Mouse (Mus musculus): ENCODE measurements around the gene Hoxd1. TPM values are rescaled to one million over a fixed set of nuclear protein-coding genes. Genes with fewer than 3 reads are reported as not detected.

Gene Hoxd1
- polyA plus RNA-seq, 1 experiment: not detected

- H3K4me1 ChIP-seq: peaks cover 19% of the 10 kb centered on the region
- H3K27me3 ChIP-seq (replicated peaks): peaks cover 96% of the 10 kb centered on the region
- no peaks in the 10 kb centered on the region for H3K36me3 ChIP-seq (replicated peaks; ENCODE audit: low read length)
- no peak for TF ChIP-seq FLI1 (IDR thresholded peaks at IDR 0.05; ENCODE audit: low read length)
- TF ChIP-seq GATA1 (IDR thresholded peaks at IDR 0.05; ENCODE audit: borderline replicate concordance, low read length): no peak
- H3K4me3 ChIP-seq (replicated peaks): no peak overlapping the region
- H3K9me3 ChIP-seq: peaks cover 16% of the 10 kb centered on the region
Observed at GRCm38 (mm10) chr2:74746298-74746921, 16.4 kb upstream of the Hoxd1 start.

- TF ChIP-seq GATA1 (IDR thresholded peaks at IDR 0.05; ENCODE audit: borderline replicate concordance, low read length): no peak
- TF ChIP-seq FLI1 (IDR thresholded peaks at IDR 0.05; ENCODE audit: low read length): no peak
- peaks cover 22% of the 10 kb centered on the region for H3K9me3 ChIP-seq
- peaks cover 19% of the 10 kb centered on the region for H3K4me1 ChIP-seq
- no peak overlapping the region for H3K4me3 ChIP-seq (replicated peaks)
- H3K27me3 ChIP-seq (replicated peaks): peaks cover 96% of the 10 kb centered on the region
- no peaks in the 10 kb centered on the region for H3K36me3 ChIP-seq (replicated peaks; ENCODE audit: low read length)
Observed at GRCm38 (mm10) chr2:74747006-74747405, 15.8 kb upstream of the Hoxd1 start.

GRCm38 (mm10) chr2:74747661-74748141 lies 15.1 kb upstream of the Hoxd1 start:
- H3K27me3 ChIP-seq (replicated peaks): peaks cover 97% of the 10 kb centered on the region
- H3K4me3 ChIP-seq (replicated peaks): no peak overlapping the region
- TF ChIP-seq FLI1 (IDR thresholded peaks at IDR 0.05; ENCODE audit: low read length) (no peak), GATA1 (IDR thresholded peaks at IDR 0.05; ENCODE audit: borderline replicate concordance, low read length) (no peak)

GRCm38 (mm10) chr2:74748436-74748995 lies 14.3 kb upstream of the Hoxd1 start:
- no peak for TF ChIP-seq GATA1 (IDR thresholded peaks at IDR 0.05; ENCODE audit: borderline replicate concordance, low read length)
- no peak for TF ChIP-seq FLI1 (IDR thresholded peaks at IDR 0.05; ENCODE audit: low read length)
- no peaks in the 10 kb centered on the region for H3K36me3 ChIP-seq (replicated peaks; ENCODE audit: low read length)
- no peak overlapping the region for H3K4me3 ChIP-seq (replicated peaks)
- peaks cover 29% of the 10 kb centered on the region for H3K4me1 ChIP-seq
- H3K27me3 ChIP-seq (replicated peaks): peaks cover 99% of the 10 kb centered on the region
- peaks cover 23% of the 10 kb centered on the region for H3K9me3 ChIP-seq

More at GRCm38 (mm10) chr2:74747661-74748141, 15.1 kb upstream of the Hoxd1 start:
- Histone ChIP-seq H3K36me3 (replicated peaks; ENCODE audit: low read length) (no peaks in the 10 kb centered on the region), H3K9me3 (peaks cover 23% of the 10 kb centered on the region), H3K4me1 (peaks cover 22% of the 10 kb centered on the region)

- peaks cover 99% of the 10 kb centered on the region for H3K27me3 ChIP-seq (replicated peaks)
- H3K4me1 ChIP-seq: peaks cover 29% of the 10 kb centered on the region
- no peak for TF ChIP-seq GATA1 (IDR thresholded peaks at IDR 0.05; ENCODE audit: borderline replicate concordance, low read length)
- TF ChIP-seq FLI1 (IDR thresholded peaks at IDR 0.05; ENCODE audit: low read length): no peak
- no peaks in the 10 kb centered on the region for H3K36me3 ChIP-seq (replicated peaks; ENCODE audit: low read length)
- H3K4me3 ChIP-seq (replicated peaks): peak overlapping the region; percentile 79
- H3K9me3 ChIP-seq: peaks cover 19% of the 10 kb centered on the region
Observed at GRCm38 (mm10) chr2:74749337-74750121, 13.3 kb upstream of the Hoxd1 start.

GRCm38 (mm10) chr2:74750731-74751250 lies 12.0 kb upstream of the Hoxd1 start:
- Histone ChIP-seq H3K36me3 (replicated peaks; ENCODE audit: low read length) (no peaks in the 10 kb centered on the region), H3K27me3 (replicated peaks) (peaks cover 95% of the 10 kb centered on the region), H3K4me1 (peaks cover 29% of the 10 kb centered on the region), H3K4me3 (replicated peaks) (no peak overlapping the region), H3K9me3 (peaks cover 19% of the 10 kb centered on the region)
- TF ChIP-seq FLI1 (IDR thresholded peaks at IDR 0.05; ENCODE audit: low read length) (no peak), GATA1 (IDR thresholded peaks at IDR 0.05; ENCODE audit: borderline replicate concordance, low read length) (no peak)

GRCm38 (mm10) chr2:74751861-74752260 lies 10.9 kb upstream of the Hoxd1 start:
- peaks cover 19% of the 10 kb centered on the region for H3K9me3 ChIP-seq
- TF ChIP-seq FLI1 (IDR thresholded peaks at IDR 0.05; ENCODE audit: low read length) (no peak), GATA1 (IDR thresholded peaks at IDR 0.05; ENCODE audit: borderline replicate concordance, low read length) (no peak)
- H3K36me3 ChIP-seq (replicated peaks; ENCODE audit: low read length): no peaks in the 10 kb centered on the region
- peaks cover 22% of the 10 kb centered on the region for H3K4me1 ChIP-seq
- H3K4me3 ChIP-seq (replicated peaks): no peak overlapping the region
- peaks cover 89% of the 10 kb centered on the region for H3K27me3 ChIP-seq (replicated peaks)

- Histone ChIP-seq H3K4me3 (replicated peaks) (no peak overlapping the region), H3K4me1 (peaks cover 21% of the 10 kb centered on the region), H3K36me3 (replicated peaks; ENCODE audit: low read length) (no peaks in the 10 kb centered on the region), H3K27me3 (replicated peaks) (peaks cover 86% of the 10 kb centered on the region), H3K9me3 (peaks cover 19% of the 10 kb centered on the region)
- TF ChIP-seq GATA1 (IDR thresholded peaks at IDR 0.05; ENCODE audit: borderline replicate concordance, low read length): no peak
- TF ChIP-seq FLI1 (IDR thresholded peaks at IDR 0.05; ENCODE audit: low read length): no peak
Observed at GRCm38 (mm10) chr2:74752431-74753174, 10.2 kb upstream of the Hoxd1 start.

- Histone ChIP-seq H3K36me3 (replicated peaks; ENCODE audit: low read length) (no peaks in the 10 kb centered on the region), H3K4me1 (peaks cover 21% of the 10 kb centered on the region), H3K27me3 (replicated peaks) (peaks cover 86% of the 10 kb centered on the region), H3K9me3 (peaks cover 19% of the 10 kb centered on the region), H3K4me3 (replicated peaks) (peak overlapping the region; percentile 71)
- no peak for TF ChIP-seq FLI1 (IDR thresholded peaks at IDR 0.05; ENCODE audit: low read length)
- no peak for TF ChIP-seq GATA1 (IDR thresholded peaks at IDR 0.05; ENCODE audit: borderline replicate concordance, low read length)
Observed at GRCm38 (mm10) chr2:74753175-74753523, 9.6 kb upstream of the Hoxd1 start.
